Mouse (Mus musculus): Measurements from ENCODE around the gene BC025446. TPM values are rescaled to one million over a fixed set of nuclear protein-coding genes. Genes with fewer than 3 reads are reported as not detected.

The BC025446 gene
- polyA plus RNA-seq, 1 experiment from 2014 or later = not detected

- Histone ChIP-seq H3K4me1 (no peaks in the 10 kb centered on the region), H3K4me3 (replicated peaks) (no peak overlapping the region), H3K4me2 (no peak overlapping the region), H3K9ac (no peak overlapping the region), H3K27ac (no peak overlapping the region), H3K9me3 (no peaks in the 10 kb centered on the region), H3K36me3 (replicated peaks) (no peaks in the 10 kb centered on the region), H3K27me3 (no peaks in the 10 kb centered on the region)
- ATAC-seq (ENCODE audit: low FRiP score) = no peak
- 74% methylated on average over 1 of the region's 1 CpGs for WGBS
Observed at GRCm38 (mm10) chr15:75266626-75267025, 50.5 kb downstream of the BC025446 start.

GRCm38 (mm10) chr15:75268121-75268520 lies 51.9 kb downstream of the BC025446 start, which contains the start of gene Ly6f:
Ly6f (plus strand) TSS chr15:75268421.
- Histone ChIP-seq H3K36me3 (replicated peaks) (no peaks in the 10 kb centered on the region), H3K9ac (no peak within 1 kb of the TSS), H3K9me3 (no peaks in the 10 kb centered on the region), H3K27ac (no peak within 1 kb of the TSS), H3K4me1 (no peaks in the 10 kb centered on the region), H3K4me3 (replicated peaks) (no peak within 1 kb of the TSS), H3K4me2 (no peak within 1 kb of the TSS), H3K27me3 (no peaks in the 10 kb centered on the region)
- ATAC-seq (ENCODE audit: low FRiP score) = no peak

DNA sequence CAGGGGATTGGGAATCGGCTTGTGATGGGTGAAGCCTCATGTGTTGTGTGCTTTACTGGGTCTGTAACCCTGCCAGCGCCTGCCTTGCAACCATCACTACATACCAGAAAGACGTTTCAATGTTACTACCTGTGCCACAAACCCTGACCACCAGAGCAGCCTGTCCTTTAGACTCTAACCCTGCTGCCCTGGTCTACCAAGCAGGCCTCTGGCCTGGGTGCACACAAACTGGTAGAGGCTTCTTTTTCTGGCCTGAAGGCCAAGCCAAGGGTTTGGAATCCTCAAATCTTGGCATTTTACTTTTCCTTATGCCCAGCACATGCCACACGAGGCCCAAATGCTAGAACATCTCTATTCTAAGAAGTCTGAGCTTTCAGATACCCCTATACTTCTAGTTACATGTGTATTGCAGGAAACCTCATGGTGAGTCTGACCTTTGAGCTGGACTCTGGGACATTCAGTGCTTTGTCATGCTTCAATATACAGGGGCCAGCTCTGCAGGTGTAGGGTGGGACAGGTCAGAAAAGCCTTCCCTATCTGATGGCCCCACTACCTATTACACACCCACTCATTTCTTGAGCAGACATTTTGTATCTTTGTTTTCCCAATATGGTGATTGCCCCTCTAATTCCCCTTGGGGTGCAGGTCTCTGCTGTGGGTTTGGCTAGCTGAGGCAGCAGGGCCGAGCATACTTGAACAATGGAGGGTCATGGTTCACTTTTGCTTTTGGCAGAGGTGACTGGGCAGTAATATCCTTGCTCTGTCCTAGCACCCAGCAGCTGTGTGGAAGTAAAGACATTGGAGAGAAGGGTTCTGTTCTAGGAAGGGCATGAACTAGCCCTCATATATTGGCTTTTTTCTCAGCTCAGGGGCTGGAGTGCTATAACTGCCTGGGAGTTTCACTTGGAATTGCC lies 53.0 kb downstream of the BC025446 start:
- H3K4me2 ChIP-seq = no peak overlapping the region
- ATAC-seq (ENCODE audit: low FRiP score) = no peak
- no peaks in the 10 kb centered on the region for H3K9me3 ChIP-seq
- no peaks in the 10 kb centered on the region for H3K4me1 ChIP-seq
- H3K4me3 ChIP-seq (replicated peaks) = no peak overlapping the region
- no peak overlapping the region for H3K27ac ChIP-seq
- 69% methylated on average over 5 of the region's 5 CpGs for WGBS
- no peak overlapping the region for H3K9ac ChIP-seq
- no peaks in the 10 kb centered on the region for H3K36me3 ChIP-seq (replicated peaks)
- H3K27me3 ChIP-seq = no peaks in the 10 kb centered on the region

DNA sequence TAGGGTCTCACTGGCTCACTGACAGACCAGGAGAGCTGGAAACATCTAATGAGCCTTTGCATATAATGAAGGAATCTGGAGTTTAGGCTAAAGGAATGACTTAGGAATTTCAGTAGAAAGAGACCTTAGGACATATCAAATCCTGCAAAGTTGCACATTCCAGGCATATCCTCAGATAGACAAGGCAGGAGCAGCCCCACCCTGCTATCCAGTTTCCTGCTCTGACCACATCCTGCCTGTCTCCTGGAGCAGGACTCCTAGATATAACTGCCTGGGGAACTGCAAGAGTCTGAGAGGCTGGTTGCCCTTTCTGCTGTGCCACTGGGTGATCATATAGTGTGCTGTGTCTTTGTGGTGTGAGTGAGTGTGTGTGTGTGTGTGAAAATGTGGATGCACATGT lies 54.0 kb downstream of the BC025446 start:
- Histone ChIP-seq H3K9me3 (no peaks in the 10 kb centered on the region), H3K9ac (no peak overlapping the region), H3K36me3 (replicated peaks) (no peaks in the 10 kb centered on the region), H3K4me3 (replicated peaks) (no peak overlapping the region), H3K27ac (no peak overlapping the region), H3K4me1 (no peaks in the 10 kb centered on the region), H3K27me3 (no peaks in the 10 kb centered on the region), H3K4me2 (no peak overlapping the region)
- no peak for ATAC-seq (ENCODE audit: low FRiP score)

DNA sequence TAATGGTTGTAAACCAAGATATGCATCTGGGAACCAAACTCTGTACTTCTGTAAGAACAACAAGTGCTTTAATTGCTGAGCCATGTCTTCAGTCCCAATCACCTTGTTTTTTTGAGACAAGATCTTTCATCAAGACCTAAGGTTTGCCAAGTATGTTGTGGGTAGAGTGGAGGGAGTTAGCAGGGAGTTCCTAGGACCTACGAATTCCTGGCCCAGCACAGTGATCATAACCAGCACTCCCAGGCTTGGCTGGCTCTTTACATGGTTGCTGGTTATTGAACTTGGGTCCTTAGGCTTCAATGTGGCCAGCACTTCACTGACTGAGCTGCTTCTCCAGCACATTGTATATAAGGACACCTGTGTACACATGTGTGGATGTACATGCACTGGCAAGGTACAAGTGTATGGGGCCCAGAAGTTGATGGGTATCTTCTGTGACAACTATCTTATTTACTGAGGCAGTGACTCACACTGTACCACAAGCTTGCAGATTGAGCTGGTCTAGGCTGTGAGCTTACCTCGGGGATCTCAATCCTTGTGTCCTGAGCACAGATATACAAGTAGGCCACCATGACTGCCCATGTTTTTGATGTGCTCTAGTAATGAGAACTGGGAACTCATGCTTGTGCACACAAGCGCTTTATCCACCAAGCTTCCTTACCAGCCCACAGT lies 54.7 kb downstream of the BC025446 start:
- H3K4me3 ChIP-seq (replicated peaks) = no peak overlapping the region
- no peak overlapping the region for H3K27ac ChIP-seq
- no peaks in the 10 kb centered on the region for H3K27me3 ChIP-seq
- no peak overlapping the region for H3K4me2 ChIP-seq
- 88% methylated on average over 3 of the region's 3 CpGs for WGBS
- H3K9me3 ChIP-seq = no peaks in the 10 kb centered on the region
- no peak for ATAC-seq (ENCODE audit: low FRiP score)
- no peaks in the 10 kb centered on the region for H3K4me1 ChIP-seq
- no peaks in the 10 kb centered on the region for H3K36me3 ChIP-seq (replicated peaks)
- H3K9ac ChIP-seq = no peak overlapping the region

DNA sequence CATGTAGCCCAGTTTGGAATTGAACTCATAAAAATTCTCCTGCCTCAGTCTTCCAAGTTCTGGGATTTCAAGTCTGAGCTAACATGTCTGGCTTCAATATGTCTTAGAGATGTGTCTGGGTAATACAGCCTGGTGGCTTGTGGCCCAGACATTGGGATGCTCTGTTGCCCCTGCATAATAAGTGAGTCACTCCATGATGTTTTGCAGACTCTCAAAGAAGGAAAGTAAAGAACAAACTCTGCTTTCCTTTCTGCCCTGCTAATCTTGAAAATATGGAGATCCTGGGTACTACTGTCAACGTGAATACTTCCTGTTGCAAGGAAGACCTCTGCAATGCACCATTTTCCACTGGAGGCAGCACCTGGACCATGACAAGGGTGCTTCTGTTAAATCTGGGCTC lies 55.2 kb downstream of the BC025446 start:
- H3K4me3 ChIP-seq (replicated peaks) = no peak overlapping the region
- no peaks in the 10 kb centered on the region for H3K36me3 ChIP-seq (replicated peaks)
- no peaks in the 10 kb centered on the region for H3K9me3 ChIP-seq
- H3K9ac ChIP-seq = no peak overlapping the region
- WGBS = 79% methylated on average over 1 of the region's 1 CpGs
- H3K27me3 ChIP-seq = no peaks in the 10 kb centered on the region
- no peak overlapping the region for H3K27ac ChIP-seq
- no peaks in the 10 kb centered on the region for H3K4me1 ChIP-seq
- no peak for ATAC-seq (ENCODE audit: low FRiP score)
- no peak overlapping the region for H3K4me2 ChIP-seq

- WGBS = 66% methylated on average over 3 of the region's 3 CpGs
- Histone ChIP-seq H3K9me3 (no peaks in the 10 kb centered on the region), H3K4me2 (no peak overlapping the region)
Observed at GRCm38 (mm10) chr15:75271891-75272290, 55.7 kb downstream of the BC025446 start.

More at GRCm38 (mm10) chr15:75271891-75272290, 55.7 kb downstream of the BC025446 start:
- no peaks in the 10 kb centered on the region for H3K36me3 ChIP-seq (replicated peaks)
- no peak overlapping the region for H3K27ac ChIP-seq
- no peaks in the 10 kb centered on the region for H3K27me3 ChIP-seq
- H3K4me1 ChIP-seq = no peaks in the 10 kb centered on the region
- no peak for ATAC-seq (ENCODE audit: low FRiP score)
- no peak overlapping the region for H3K4me3 ChIP-seq (replicated peaks)
- no peak overlapping the region for H3K9ac ChIP-seq

Other genes with a start within 250 kb of the BC025446 start
- gene Ly6i, start 232.9 kb upstream of the BC025446 start, polyA plus RNA-seq (2016; fragmentation: Nextera tagmentation; extraction: Ambion mirVana) = not detected in 2 replicates
- not detected in 2 replicates for gene Ly6a, start 218.3 kb upstream of the BC025446 start, polyA plus RNA-seq (2016; fragmentation: Nextera tagmentation; extraction: Ambion mirVana)
- gene Ly6c1, start 167.5 kb upstream of the BC025446 start, polyA plus RNA-seq (2016; fragmentation: Nextera tagmentation; extraction: Ambion mirVana) = 0.55 TPM in 2 replicates
- gene Ly6c2, start 104.4 kb upstream of the BC025446 start, polyA plus RNA-seq (2016; fragmentation: Nextera tagmentation; extraction: Ambion mirVana) = not detected in 2 replicates
- not detected in 2 replicates for gene Ly6g, start 61.1 kb upstream of the BC025446 start, polyA plus RNA-seq (2016; fragmentation: Nextera tagmentation; extraction: Ambion mirVana)
- gene Ly6f, start 52.0 kb downstream of the BC025446 start, polyA plus RNA-seq (2016; fragmentation: Nextera tagmentation; extraction: Ambion mirVana) = not detected in 2 replicates